Mouse (Mus musculus) stomach, postnatal 0 days (tissue): ENCODE results near the gene Vcp. TPM values are rescaled to one million over a fixed set of nuclear protein-coding genes. Genes with fewer than 3 reads are reported as not detected.

Experiments
- ATAC-seq: fragments of 200-750 bp; cut with Nextera tagmentation; 2 replicates; pipeline ENCODE4 v1.8.0; 2017; ENCODE audit not compliant: low FRiP score, low TSS enrichment
- DNase-seq: peaks from one replicate; pipeline ENCODE4 v3.0.0-alpha.2; 2016; ENCODE audit warnings: low spot score
- H3K27ac ChIP-seq: fragments of 300-500 bp; sonication (generic); replicated peaks from 2 replicates; pipeline ENCODE4 v1.5.1; 2014; ENCODE audit warnings: mild to moderate bottlenecking, control low read depth
- H3K27me3 ChIP-seq: fragments of 300-500 bp; sonication (generic); 2 replicates; pipeline ENCODE4 v1.6.1; 2014; ENCODE audit warnings: low read length; ENCODE audit not compliant: control insufficient read depth, insufficient read depth
- H3K36me3 ChIP-seq: fragments of 300-500 bp; sonication (generic); 2 replicates; pipeline ENCODE4 v1.6.1; 2014; ENCODE audit warnings: low read length, mixed read lengths; ENCODE audit not compliant: control insufficient read depth, insufficient read depth
- H3K4me1 ChIP-seq: fragments of 300-500 bp; sonication (generic); replicated peaks from 2 replicates; pipeline ENCODE4 v1.6.1; 2014; ENCODE audit warnings: antibody characterized with exemption; ENCODE audit not compliant: control insufficient read depth, insufficient read depth
- H3K4me2 ChIP-seq: fragments of 300-500 bp; sonication (generic); replicated peaks from 2 replicates; pipeline ENCODE4 v1.6.1; 2014; ENCODE audit warnings: low read depth, mild to moderate bottlenecking, control low read depth, moderate library complexity
- H3K4me3 ChIP-seq: fragments of 300-500 bp; sonication (generic); 2 replicates; pipeline ENCODE4 v1.5.1; 2014; ENCODE audit warnings: low read depth, low read length, control low read depth
- H3K9ac ChIP-seq: fragments of 300-500 bp; sonication (generic); 2 replicates; pipeline ENCODE4 v1.6.1; 2014; ENCODE audit warnings: mild to moderate bottlenecking, low read length, control low read depth, mixed read lengths
- H3K9me3 ChIP-seq: fragments of 300-500 bp; sonication (generic); 2 replicates; pipeline ENCODE4 v1.6.1; 2016; ENCODE audit warnings: low read length; ENCODE audit not compliant: control insufficient read depth
- CTCF ChIP-seq: IDR thresholded peaks from 2 replicates; pipeline ENCODE4 v1.5.1; 2016; ENCODE audit warnings: antibody characterized with exemption, low read depth, mild to moderate bottlenecking, moderate library complexity
- EP300 ChIP-seq: optimal IDR thresholded peaks from 2 replicates; pipeline ENCODE3; 2016; ENCODE audit warnings: antibody characterized with exemption
- WGBS: fragments of 180-500 bp; shearing (Covaris S2); extraction: QIAGEN DNeasy Blood & Tissue Kit; methylation state at CpG from one replicate; pipeline ENCODE4 v1.1.7; 2014; 5-methylcytosine and 5-hydroxymethylcytosine counted together
- polyA plus RNA-seq: library from polyadenylated mRNA; unstranded; fragments of >200 nt; fragmentation: Nextera tagmentation; extraction: Ambion mirVana; gene quantifications from 2 replicates; pipeline ENCODE4 v1.2.1, GENCODE M21; 2015

The Vcp gene
- polyA plus RNA-seq, 1 experiment from 2014 or later, result 282 TPM

DNA sequence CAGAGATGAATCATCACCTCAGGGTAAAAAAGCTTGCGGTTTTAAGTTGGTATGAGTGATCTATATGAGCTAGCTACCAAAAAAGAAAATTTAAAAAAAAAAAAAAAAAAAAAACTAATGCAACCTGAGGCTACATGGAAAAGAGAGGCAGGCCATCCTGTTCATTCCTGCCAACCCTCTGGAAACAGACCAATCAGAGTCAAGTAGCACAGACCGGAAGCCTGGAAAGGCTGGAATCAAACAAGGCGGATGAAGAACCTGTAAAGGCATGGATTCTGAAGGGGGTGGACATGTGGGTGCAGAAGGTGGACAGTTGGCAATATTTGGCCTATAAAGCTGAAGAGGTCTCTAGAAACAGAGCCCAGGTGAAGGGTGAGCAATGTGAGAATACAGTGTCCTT is 54.9 kb downstream of the Vcp start:
- Histone ChIP-seq H3K27ac (no peak overlapping the region), H3K36me3 (no peaks in the 10 kb centered on the region), H3K9ac (no peak overlapping the region), H3K9me3 (no peaks in the 10 kb centered on the region), H3K4me2 (no peak overlapping the region), H3K27me3 (no peaks in the 10 kb centered on the region), H3K4me3 (no peak overlapping the region), H3K4me1 (no peaks in the 10 kb centered on the region)
- TF ChIP-seq EP300 (no peak), CTCF (no peak)
- ATAC-seq (no peak), DNase-seq (no peak)
- 84% methylated on average over 3 of the region's 3 CpGs for whole genome bisulfite sequencing

DNA sequence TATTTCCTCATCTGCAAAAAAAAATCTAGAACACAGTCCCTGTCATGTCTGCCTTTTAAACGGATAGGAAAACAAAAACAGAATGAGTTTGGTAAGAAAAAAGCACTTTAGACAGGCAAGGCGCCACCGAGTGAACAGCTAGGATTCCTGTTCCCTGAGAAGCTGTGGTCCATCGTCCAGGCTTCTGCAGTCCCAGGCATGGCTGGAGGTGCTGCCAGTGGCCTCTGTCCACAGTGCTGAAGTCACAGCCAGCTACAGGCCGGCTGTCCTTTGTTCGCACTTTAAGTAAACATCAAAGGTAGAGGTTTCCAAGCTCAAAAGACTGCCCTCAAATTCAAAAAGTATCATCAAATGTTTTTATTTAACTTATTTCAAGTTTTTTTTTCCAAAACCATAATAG is 55.3 kb downstream of the Vcp start:
- WGBS, result 2% methylated on average over 6 of the region's 6 CpGs
- Histone ChIP-seq H3K9me3 (no peaks in the 10 kb centered on the region), H3K4me1 (no peaks in the 10 kb centered on the region), H3K9ac (no peak overlapping the region), H3K4me2 (no peak overlapping the region), H3K4me3 (no peak overlapping the region), H3K27me3 (no peaks in the 10 kb centered on the region), H3K36me3 (no peaks in the 10 kb centered on the region), H3K27ac (no peak overlapping the region)
- DNase-seq (peak; percentile 72), ATAC-seq (no peak)
- TF ChIP-seq CTCF, result no peak
- no peak for TF ChIP-seq EP300

DNA sequence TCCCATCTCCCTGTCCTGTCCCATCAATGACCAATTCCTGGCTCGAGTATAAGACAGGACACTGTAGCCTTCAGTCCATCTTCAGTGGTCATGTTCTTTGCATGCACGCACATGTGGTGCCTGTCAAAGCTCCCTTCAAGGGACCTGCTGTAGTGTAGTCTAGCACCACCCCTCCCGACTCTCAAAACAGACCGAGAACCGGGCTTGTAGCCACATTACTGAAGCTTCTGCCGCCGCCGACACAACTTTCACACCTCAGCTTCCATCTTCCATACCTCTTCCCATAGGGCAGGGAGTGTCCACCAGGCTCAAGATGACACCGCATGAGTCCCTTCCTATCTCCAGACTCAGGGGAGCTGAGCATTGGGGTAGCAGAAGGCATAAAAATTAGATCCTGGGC is 56.1 kb downstream of the Vcp start:
- no peaks in the 10 kb centered on the region for H3K27me3 ChIP-seq
- TF ChIP-seq CTCF, result no peak
- no peak for TF ChIP-seq EP300
- WGBS, result 80% methylated on average over 9 of the region's 9 CpGs
- no peaks in the 10 kb centered on the region for H3K36me3 ChIP-seq
- H3K9me3 ChIP-seq, result no peaks in the 10 kb centered on the region
- no peak overlapping the region for H3K4me3 ChIP-seq
- DNase-seq, result no peak
- no peak for ATAC-seq
- H3K4me2 ChIP-seq, result no peak overlapping the region
- no peak overlapping the region for H3K9ac ChIP-seq
- no peak overlapping the region for H3K27ac ChIP-seq
- H3K4me1 ChIP-seq, result no peaks in the 10 kb centered on the region

DNA sequence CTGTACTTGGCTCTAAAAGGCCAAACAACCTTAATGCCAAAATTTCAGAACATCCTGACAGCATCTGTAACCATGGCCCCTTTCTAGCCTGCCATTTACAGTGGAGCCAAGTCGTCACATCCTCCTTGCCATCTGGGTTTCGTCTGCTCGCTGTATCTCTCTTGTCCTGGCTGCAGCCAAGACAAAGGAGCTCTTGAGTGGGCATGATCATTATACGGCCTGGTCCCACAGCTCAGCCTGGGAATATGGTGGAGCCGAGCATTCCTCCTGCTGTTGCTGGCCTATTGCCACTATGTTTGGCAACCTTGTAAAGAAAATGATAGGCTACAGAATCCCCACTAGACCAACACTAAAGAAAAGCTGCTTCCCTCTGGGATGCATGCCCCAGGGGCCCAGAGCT is 57.0 kb downstream of the Vcp start:
- WGBS, result 68% methylated on average over 5 of the region's 5 CpGs
- no peak for DNase-seq

DNA sequence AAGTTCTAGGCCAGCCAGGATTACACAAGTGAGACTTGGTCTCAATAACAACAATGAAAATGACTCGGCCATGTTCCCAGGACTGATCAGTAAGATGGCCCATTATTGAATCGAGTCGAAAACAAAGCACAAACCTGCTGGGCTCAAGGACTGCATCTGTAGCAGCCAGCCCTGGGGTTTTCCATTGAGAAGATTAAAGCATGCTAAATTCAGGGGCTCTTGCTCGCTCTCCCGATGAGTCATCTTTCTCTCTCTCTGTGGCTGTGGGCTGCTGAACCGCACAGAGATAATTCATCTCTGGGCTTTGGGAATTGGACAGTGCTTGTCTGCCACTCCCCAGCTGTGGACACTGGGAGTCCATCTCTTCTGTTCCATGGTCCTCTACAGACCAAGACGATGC is 58.9 kb downstream of the Vcp start:
- Histone ChIP-seq H3K4me2 (no peak overlapping the region), H3K27ac (no peak overlapping the region), H3K9ac (no peak overlapping the region), H3K27me3 (no peaks in the 10 kb centered on the region), H3K9me3 (no peaks in the 10 kb centered on the region), H3K4me3 (no peak overlapping the region), H3K36me3 (no peaks in the 10 kb centered on the region), H3K4me1 (no peaks in the 10 kb centered on the region)
- TF ChIP-seq EP300 (no peak), CTCF (no peak)
- ATAC-seq, result no peak
- WGBS, result 75% methylated on average over 7 of the region's 7 CpGs
- DNase-seq, result no peak

More for the DNA sequence above, 57.0 kb downstream of the Vcp start:
- Histone ChIP-seq H3K9ac (no peak overlapping the region), H3K36me3 (no peaks in the 10 kb centered on the region), H3K4me3 (no peak overlapping the region), H3K4me1 (no peaks in the 10 kb centered on the region), H3K4me2 (no peak overlapping the region), H3K9me3 (no peaks in the 10 kb centered on the region), H3K27ac (no peak overlapping the region), H3K27me3 (no peaks in the 10 kb centered on the region)
- TF ChIP-seq EP300 (no peak), CTCF (no peak)
- ATAC-seq, result no peak

DNA sequence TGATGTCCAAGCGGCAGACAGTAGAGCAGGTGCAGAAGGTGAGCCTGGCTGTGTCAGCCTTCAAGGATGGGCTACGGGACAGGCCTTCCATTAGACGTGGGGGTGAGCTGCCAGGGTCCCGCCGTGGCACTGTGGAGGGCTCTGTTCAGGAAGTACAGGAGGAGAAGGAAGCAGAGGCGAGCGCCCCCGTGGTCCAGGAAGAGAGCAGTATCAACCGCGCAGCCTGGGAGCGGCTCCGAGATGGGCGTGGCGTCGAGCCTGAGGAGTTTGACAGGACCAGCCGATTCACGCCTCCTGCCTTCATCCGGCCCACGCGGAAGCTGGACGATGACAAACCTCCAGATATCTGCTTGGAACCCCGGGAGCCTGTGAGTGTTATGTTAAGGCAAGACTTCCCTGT is 66.7 kb downstream of the Vcp start:
- H3K36me3 ChIP-seq, result no peaks in the 10 kb centered on the region
- no peaks in the 10 kb centered on the region for H3K4me1 ChIP-seq
- no peak for TF ChIP-seq EP300
- peak; percentile 56 for TF ChIP-seq CTCF
- H3K9ac ChIP-seq, result peak overlapping the region; percentile 18; the same call in 1 of the 2 replicates
- ATAC-seq (peak; percentile 85), DNase-seq (peak; percentile 81)
- no peaks in the 10 kb centered on the region for H3K9me3 ChIP-seq
- H3K27me3 ChIP-seq, result no peaks in the 10 kb centered on the region
- 8% methylated on average over 22 of the region's 22 CpGs for WGBS
- peak overlapping the region; percentile 12; the same call in 1 of the 2 replicates for H3K4me3 ChIP-seq
- peak overlapping the region; percentile 40; the same call in 1 of the 2 replicates for H3K27ac ChIP-seq
- H3K4me2 ChIP-seq, result peak overlapping the region; percentile 48
